Mouse (Mus musculus) urinary bladder, postnatal 4 days (tissue): ENCODE results near the gene Gm43720.
"Not testable (repeated sequence)": the region's sequence is repeated elsewhere in the genome, so short reads cannot be mapped to it uniquely, and the experiment has no call there.

Experiments
- DNase-seq, 2 experiments: peaks; one replicate each; pipeline ENCODE4 v3.0.0; 2021 to 2022; ENCODE audit warnings: low spot score in 2 of 2

Gm43720 gene

DNA sequence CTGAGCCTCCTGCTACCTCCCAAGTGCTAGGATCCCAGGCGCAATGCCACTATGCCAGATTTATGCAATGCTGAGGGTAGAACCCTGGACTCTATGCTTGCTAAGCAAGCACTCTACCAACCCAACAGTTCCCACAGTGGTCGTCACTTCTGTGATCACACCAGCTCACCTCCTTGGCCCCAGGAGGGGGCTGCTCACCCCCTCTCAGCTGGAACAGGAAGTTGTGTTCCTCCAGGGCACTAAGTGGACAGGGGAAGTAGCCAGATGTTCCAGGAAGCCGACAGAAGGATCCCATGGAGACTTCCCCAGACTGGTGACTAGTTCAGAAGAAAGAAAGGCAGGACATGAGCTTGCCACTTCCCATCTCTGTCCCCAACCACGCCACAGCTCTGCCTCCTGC, 17.8 kb downstream of the Gm43720 start:
- no peak for DNase-seq

DNA sequence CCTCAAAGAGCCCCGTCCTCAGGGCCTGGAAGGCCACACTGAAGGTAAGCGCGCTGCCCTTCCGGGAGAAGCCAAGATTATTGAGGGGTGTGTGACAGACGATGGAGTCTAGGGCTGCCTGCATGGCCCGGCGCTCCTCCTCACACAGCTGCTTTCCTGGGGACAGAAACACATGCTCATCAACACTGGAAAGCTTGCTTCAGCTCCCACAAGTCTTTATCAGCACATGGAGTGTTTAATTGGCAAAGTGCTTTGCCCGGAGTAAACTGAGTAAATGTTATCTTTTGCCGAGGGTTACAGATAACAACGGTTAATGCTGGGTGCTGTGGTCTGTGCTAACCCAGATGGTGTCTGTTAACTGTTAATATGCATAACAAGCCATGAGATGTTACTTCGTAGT, 18.9 kb downstream of the Gm43720 start:
- DNase-seq = peak in 1 of 2 experiments; percentile 28

DNA sequence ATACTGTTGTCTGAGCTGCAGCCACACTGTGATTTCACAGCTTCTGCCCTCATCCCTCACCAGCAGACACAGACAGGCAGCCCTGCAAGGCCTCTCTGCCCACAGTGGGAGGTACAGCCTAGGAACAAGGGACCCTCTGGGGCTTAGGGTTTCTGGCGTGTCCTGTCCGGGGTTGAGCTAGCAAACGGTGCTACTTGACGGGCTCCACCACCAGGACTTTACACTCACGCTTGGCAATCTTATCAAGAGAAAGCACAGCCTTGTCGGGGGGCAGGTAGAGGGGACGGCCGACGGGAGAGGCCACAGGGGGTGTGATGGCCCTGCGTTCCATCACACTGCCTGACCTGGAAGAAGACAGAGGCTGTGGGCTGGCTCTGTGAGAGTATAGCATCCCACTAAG, 19.7 kb downstream of the Gm43720 start:
- DNase-seq = no peak

DNA sequence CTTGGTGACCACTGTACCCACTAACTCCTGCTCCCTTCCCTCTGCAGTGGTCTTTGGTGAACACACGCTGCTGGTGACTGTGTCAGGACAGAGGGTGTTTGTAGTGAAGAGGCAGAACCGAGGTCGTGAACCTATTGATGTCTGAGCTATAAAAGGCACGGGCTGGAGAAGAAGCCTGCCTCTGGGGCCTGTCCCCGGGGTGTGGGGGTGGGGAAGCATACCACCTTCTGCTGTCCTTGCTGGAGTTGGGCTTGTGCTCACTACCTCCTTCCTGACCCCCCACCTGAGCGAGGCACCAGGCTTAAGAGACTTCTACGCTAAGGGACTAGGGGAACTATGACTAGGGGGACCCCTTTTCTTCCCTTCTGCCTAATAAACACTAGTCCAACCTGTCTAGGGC, 20.8 kb downstream of the Gm43720 start:
- no peak for DNase-seq

DNA sequence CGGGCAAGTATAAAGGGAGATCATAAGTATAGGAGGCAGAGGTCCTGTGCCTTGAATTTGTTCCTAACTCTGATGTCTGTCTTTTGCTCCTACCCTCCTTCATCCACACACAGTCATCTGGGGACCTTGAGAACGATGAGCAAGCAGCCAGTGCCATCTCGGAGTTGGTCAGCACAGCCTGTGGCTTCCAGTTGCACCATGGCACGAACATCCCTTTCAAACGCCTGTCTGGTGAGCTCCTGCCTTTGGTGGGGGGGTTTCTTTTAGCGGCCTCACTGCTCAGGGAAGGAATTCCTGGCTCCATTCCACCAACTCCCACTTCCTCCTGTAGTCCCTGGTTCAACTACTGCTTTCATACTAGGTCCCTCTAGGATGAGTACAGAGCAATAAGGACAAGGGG, 21.2 kb downstream of the Gm43720 start:
- no peak for DNase-seq

DNA sequence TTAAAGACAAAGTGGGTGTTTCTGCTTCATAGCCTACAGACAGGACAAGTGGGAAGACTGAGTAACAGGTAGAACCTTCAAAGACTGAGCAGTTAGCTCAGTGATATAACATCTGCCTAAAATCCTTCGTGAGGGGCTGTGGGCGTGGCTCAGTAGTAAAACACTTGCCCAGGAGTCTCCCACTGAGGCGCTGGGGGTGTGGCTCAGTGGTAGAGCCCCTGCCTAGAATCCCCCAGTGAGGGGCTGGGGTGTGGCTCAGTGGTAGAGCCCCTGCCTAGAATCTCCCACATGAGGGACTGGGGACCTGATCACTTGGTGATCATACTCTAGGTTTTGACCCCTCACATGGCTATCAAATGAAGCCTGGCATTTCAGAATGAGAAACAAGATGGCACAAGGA, 21.7 kb downstream of the Gm43720 start:
- DNase-seq = no peak

DNA sequence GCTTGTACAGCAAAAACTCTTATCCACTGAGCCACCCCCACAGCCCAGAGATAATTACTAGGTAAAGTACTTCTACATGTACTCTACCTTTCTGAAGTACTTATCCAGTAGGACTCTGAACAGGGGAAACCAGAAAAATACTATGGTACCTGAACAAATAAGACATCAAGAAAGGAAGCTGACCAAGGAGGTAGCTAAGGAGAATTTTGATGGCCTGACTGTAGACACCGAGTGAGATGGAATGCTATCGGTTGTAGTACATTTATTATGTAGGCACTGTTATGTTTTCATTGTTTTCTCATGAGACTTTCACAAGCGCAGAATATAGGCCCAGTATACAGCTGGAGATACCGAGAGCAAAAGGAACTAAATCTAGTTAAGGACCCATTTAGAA, 22.2 kb downstream of the Gm43720 start:
- DNase-seq = no peak

DNA sequence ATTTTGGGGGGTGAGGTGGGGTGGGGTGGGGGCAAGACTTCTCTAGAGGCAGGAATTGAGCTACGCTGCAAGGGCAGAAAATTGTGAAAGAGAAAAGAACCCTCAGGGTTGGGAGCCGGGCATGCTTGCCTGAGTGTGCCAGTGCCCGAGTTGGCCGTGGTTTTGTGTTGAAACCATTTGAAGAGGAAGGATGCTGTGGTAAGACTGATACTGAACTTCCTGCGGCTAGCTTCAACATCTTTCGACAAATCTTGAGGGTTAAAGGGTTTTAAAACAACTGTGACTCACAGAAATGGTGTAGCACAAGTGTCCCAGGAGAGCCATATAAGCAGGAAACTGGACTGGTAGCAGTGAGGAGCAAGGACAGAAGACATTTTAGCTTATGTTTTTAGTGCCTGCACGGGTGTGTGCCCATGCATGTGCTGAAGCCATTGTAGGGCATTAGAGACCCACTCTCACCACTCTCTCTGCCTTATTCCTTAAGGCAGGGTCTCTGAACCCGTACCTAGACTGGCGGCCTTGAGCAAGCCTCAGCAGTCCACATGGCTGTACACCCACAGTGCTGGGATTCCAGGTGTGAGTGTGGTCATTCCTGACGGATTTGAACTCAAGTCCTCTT, 22.7 kb downstream of the Gm43720 start:
- no peak for DNase-seq

DNA sequence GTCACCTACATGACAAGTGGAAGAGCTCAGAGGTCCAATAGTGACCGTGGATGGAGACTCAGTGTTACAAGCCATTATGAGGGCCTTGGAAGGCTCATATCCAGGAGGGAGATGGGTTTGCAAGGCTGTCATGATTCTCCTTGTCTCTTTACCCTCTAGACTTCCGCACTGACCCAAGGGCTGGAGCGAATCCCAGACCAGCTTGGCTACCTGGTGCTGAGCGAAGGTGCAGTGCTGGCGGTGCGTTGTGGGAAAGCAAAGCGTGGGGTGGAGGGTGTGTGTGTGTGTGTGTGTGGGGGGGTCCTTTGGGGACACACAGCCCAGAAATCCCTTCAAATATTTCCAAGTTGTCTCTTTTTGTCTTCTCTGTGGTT, 23.7 kb downstream of the Gm43720 start:
- DNase-seq = no peak

DNA sequence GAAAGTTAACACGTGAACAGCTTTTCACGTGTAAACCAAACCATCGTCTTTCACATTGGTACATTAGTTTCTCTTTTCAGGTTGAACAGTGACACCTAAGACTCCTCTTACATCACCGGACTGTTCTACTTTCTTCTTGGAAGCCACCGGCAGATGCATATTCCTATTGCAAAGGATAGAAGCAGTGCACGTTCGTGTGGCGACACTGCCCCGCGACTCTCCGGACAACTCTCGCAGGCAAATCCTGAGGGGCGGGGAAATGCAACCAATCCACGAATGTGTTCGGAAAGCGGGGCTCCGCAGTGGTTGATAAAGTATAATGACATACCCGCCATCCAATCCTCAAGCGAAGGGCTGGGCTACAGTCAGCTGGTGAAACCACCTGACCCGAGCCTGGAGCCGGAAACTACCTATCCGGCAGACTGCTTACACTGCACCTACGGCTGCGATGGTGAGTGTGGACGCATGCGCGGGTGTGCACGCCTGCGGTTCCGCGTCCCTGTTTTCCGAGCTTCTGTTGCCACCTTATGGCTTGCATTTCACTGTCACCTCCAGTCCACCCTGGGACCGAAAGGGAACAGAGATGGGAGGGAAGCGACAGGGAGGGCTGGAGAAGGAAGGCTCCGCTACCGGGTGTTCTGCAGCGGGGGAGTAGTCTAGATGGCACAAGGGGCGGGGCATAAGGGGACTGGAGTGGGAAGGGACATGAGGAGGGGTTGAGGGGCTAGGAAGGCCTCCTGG, 24.2 kb downstream of the Gm43720 start, which contains the start of gene Lamtor4:
Lamtor4 (plus strand) TSS at position 130 of the 741 bp plus-strand sequence.
- DNase-seq = peak; percentile 89 to 92

DNA sequence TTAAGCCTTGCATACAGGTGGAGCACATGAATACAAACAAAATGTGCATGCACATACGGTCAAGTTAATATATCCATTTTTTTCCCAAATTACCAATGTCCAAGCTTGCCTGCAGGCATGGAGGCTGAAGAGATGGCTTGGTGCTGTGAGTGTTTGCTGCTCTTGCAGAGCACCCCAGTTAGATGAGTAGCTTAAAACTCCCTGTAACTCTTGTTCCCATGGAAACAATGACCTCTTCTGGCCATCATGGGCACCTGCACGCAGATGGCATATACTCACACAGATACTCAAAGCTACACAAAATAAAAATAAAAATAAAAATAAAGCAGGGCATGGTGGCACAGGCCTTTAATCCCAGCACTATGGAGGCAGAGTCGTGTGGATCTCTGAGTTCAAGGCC, 26.7 kb downstream of the Gm43720 start:
- DNase-seq = no peak

DNA sequence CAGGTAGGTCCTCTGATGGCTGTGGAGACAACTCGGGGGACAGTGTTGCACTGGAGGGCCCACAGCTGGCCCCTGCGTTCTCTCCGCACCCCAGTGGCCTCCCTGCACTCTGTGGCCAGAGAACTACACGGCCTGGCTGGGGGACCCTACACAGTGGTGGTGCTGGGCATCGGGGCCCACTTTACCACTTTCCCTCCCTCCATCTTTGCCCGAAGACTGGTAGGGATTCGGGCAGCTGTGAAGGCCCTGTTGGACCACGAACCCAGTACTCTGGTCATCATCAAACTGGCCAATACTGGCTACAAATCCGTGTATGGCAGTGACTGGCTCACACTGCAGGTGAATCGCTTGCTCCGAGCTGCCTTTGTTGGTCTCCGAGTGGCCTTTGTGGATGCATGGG, 28.6 kb downstream of the Gm43720 start:
- no peak for DNase-seq

DNA sequence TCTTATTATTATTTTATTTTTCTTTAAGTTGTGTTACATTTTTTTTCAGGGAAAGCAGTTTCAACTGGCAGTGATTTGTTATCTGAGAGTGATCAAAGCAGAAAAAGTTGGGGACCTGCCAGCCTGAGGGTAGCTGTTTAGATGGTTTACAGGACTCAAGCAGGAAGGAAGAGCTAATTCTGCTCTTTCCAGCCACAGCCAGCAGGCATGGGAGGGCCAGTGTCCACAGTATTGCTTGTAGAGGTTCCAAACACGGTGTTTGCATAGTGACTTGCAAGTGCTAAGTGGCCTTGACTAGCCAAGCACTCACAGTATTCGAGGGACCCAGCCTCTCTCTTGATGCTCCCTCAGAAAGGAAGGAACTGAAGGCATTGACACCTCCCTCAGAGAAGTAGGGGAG, 38.2 kb downstream of the Gm43720 start:
- no peak for DNase-seq

DNA sequence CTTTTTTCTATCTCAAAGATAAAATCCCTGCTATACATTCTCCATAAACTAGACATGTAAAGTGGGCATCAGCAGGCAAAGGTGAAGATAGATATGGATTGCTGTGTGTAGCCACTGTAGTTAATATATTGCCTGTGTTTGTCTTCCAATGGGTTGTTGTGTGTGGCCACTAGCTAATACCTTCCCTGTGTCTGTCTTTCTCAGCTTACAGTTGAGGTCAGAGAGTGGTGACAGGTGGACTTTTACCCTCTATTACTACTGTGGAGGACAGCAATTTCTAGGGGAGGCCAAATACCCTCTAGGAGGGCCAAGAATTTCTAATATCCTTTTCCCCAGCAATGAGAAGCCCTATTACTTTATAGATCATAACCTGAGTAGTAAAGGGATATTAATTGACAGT, 45.5 kb downstream of the Gm43720 start:
- no peak for DNase-seq

DNA sequence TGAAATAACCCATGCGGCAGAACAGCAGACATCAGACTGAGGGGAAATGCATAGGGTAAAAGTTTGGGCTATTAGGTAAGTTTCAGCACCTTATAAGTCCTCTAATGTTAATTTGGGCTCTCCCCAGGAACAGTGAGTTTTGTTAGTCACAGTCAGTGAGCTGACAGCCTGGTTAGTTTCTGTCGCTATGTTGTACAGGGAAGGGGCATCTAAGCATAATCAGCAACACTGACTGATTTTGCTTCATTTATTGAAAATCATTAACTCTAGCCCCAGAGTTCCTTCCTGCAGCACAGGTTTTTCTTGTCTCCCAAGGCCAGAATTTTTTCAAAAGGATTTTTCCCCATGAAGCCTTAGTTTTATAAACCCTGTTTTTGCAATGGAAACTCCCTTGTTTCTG, 46.0 kb downstream of the Gm43720 start:
- DNase-seq = no peak

DNA sequence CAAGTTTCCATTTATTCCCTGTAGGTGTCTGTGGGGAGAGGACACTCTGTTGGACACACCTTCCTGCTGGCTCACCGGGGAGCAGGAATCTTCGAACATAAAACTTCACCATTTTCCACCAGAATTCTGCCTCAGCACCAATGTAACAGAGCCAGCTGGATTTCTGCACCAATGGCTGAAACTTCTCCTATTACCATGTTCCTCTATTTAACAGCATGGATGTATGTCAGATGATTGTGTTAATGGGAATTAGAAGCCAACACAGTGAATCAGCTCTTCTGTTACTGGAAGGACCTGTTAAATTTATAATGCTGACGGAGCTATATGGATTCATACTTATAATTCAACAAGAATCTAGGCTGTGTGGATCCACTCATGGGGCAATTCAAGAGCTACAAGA, 50.2 kb downstream of the Gm43720 start:
- no peak for DNase-seq

DNA sequence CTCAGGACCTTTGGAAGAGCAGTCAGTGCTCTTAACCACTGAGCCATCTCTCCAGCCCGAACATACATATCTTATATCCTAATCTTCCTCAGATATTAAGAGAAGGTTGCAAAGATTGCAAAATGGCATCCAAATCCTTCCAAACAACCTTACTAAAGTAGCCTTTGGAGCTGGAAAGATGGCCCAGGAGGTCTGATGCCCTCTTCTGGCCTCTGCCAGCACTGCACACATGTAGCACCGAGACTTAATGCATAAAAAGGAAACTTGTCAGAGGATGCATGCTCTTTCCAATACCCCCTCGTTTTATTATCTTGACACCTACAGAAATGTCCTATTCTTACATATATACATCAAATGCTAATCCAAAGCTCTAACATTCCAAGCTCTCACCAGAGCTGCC, 51.7 kb downstream of the Gm43720 start:
- no peak for DNase-seq

DNA sequence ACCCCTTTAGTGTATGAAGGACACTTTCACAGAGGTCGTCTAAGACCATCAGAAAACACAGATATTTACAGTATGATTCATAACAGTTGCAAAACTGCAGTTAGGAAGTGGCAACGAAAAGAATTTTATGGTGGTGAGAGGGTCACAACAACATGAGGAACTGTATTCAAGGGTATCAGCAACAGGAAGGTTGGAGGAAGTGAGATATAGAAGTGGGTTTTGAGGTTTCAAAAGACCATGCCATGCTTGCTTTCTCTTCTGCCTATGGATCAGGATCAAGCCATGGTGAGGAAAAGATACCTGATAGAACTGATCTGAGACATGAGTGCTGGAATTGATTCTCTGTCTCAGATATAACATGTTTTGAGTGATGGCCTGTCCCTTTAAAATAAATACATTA, 52.4 kb downstream of the Gm43720 start:
- no peak for DNase-seq

DNA sequence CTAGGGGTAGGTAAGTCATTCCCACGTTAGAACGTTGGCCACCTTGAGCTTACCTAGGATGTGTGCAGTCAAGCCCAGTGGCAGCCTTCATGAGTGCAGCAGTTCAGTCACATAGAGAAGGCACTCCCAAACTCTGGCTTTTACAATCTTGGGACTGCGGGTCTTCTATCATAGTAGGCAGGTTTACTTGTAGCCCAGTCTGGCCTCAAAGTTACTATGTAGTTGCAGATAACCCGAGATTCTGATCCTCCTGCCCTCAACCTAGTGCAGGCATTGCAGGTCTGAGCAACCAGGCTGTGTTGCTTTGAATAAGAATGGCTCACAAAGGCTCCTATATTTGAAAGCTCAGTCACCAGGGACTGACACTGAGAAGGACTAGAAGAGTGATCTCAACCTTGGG, 53.3 kb downstream of the Gm43720 start:
- DNase-seq = no peak

DNA sequence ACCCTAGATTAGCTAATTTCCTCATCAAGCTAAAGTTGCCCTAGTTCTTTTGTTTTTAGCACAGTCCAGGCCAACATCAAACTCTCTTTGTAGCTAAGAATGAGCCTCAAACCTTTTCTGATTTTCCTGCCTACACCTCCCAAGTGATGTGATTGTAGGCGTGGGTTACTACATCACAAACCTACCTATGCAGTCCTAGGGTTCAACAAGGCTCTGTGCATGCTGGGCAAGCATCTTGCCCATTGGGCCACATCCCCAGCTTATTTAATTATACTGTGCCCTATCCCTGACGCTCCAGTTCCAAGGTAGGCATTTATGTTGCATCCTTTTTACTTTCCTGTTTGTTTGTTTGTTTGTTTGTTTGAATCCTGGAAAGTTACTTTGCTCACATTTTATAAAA, 54.1 kb downstream of the Gm43720 start, which contains the start of gene Nxpe5:
Nxpe5 (plus strand) TSS at position 199 of the 400 bp plus-strand sequence.
- no peak for DNase-seq

DNA sequence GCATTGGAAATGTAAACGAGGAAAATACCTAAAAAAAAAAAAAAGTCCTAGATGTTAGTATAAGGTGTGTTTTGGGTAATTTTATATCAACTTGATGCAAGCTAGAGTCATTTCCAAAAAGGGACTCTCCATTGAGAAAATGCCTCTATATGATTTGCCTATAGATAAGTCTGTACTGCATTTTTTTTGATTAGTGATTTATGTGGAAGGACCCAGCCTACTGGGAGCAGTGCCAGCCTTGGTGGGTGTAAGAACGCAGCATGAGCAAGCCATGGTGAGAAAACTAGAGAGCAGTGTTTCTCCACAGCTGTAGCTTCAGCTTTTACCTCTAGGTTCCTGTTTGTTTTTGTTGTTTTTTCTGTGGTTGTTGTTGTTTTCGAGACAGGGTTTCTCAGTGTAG, 56.5 kb downstream of the Gm43720 start:
- DNase-seq = no peak

DNA sequence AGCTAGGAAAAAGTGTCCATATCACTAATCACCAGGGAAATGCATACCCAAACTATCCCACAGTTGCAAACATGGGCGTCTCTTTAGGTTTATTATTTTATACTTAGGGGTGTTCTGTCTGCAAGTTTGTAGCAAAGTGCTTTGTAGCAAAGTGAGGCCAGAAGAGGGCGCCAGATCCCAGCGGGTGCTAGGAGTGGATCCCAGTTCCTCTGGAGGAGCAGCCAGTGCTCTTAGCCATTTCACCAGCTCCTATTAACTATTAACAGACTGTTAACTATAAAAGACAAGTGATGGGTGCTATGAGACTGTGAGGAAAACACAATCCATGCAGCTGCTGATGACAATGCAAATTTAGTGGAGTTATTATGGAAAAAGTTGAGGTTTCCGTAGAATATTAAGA, 57.6 kb downstream of the Gm43720 start:
- peak; percentile 68 to 95 for DNase-seq

DNA sequence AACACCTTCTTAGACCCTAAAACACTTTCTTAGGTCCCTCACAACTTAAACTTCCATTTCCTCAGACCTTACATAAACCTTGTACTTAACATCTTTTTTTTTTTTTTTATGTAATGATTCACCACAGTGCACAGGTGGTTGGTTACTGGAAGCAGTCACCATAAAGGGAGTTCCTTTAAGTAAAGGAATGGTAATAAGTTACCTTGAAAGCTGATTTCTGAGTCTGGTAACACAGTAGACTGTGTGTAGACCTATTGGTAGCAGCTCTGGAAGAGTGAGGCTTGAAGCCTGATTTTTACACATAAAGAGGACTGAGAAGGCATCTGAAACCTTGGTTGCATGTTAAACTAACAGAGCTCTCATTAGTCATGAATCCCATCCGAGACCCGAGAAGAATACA, 59.9 kb downstream of the Gm43720 start:
- DNase-seq = no peak

DNA sequence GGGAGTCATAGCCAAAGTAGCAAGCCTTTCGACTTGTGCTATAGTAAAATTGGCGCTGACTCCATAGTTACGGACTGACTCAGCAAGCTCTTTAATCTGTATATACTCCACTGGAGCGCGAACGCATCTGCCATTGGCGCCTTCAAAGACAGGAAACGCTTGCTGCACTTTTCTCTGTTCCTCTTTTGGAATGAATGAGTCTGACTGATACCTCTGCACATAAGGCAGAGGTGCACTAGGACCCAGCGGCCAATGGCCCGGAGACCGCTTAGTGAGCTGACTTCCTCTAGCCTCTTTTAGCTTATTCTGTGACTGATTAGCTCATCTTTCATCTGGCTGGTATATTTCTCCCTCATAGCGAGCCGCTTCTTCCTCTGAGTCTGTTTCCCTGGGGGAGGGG, 63.1 kb downstream of the Gm43720 start:
- not testable (repeated sequence) for DNase-seq
